Mouse (Mus musculus) heart, adult 2 months (tissue): ENCODE measurements around the gene Nlrx1.

ENCODE experiments used
- CTCF ChIP-seq: fragments of 200-600 bp; IDR thresholded peaks from 2 replicates; pipeline ENCODE4 v1.8.1; 2022; ENCODE audit warnings: antibody characterized with exemption, mild to moderate bottlenecking, moderate library complexity
- POLR2A ChIP-seq: fragments of 200-500 bp; IDR thresholded peaks from 2 replicates; pipeline ENCODE4 v1.6.1; 2011; ENCODE audit warnings: mild to moderate bottlenecking, low read depth, low read length, control low read depth; ENCODE audit not compliant: insufficient read depth

GRCm38 (mm10) chr9:44266478-44267226 is 1.7 kb downstream of the Nlrx1 start:
- TF ChIP-seq CTCF = no peak
- TF ChIP-seq POLR2A = no peak
